Mouse (Mus musculus): ENCODE results near the gene Slc35a1. TPM values are rescaled to one million over a fixed set of nuclear protein-coding genes. Genes with fewer than 3 reads are reported as not detected.

The Slc35a1 gene
- polyA plus RNA-seq, 1 experiment from 2014 or later: 49.7 TPM

DNA sequence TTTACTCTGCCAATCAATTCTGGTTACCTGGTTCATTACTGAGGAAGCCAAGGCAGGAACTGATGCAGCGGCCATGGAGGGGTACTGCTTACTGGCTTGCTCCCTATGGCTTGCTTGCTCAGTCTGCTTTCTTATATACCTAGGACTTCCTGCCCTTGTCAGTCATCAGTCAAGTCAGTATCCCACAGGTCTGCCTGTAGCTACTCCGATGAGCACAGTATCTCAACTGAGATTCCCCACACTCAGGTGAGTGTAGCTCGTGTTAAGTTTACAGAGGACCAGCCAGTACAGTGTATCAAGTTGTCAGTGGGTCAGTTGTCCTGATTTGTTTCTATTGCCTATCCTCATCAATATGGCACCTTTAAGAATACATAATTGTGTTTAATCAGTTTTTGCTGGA, 46.5 kb downstream of the Slc35a1 start:
- no peak for ATAC-seq (ENCODE audit: low FRiP score, low read depth)
- Histone ChIP-seq H3K27me3 (replicated peaks) (no peaks in the 10 kb centered on the region), H3K9ac (no peak overlapping the region), H3K4me2 (replicated peaks) (no peak overlapping the region), H3K27ac (no peak overlapping the region), H3K4me3 (no peak overlapping the region), H3K9me3 (no peaks in the 10 kb centered on the region), H3K36me3 (peaks cover 31% of the 10 kb centered on the region), H3K4me1 (no peaks in the 10 kb centered on the region)
- WGBS: 96% methylated on average over 3 of the region's 3 CpGs

DNA sequence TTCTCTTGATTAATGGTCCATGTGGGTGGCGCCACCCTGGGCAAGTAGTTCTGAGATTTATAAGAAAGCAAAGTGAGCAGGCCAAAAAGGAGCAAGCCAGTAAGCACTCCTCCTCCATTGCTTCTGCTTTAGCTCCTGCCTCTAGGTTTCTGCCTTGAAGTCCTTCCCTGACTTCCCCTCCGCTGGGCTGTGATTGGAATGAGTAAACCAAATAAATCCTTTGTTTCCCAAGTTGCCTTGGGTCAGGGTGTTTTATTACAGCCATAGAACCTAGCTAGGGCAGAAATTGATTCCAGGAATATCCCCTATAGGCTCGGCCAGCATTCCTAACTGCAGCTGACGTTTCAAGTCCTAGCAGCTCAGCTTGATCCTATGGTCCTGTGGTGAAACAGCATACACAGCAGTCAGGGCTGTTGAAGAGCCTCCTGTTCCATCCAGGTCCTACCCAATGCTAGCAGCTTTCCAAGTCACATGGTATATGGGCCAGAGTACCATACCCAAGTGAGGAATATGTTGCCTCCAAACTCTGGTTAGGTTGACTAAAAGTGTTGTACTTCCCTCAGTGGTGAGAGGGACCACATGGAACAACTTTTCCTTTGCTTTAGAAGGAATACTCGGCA, 47.4 kb downstream of the Slc35a1 start:
- no peak overlapping the region for H3K9ac ChIP-seq
- no peak overlapping the region for H3K4me2 ChIP-seq (replicated peaks)
- H3K27me3 ChIP-seq (replicated peaks): no peaks in the 10 kb centered on the region
- H3K4me3 ChIP-seq: no peak overlapping the region
- no peaks in the 10 kb centered on the region for H3K9me3 ChIP-seq
- peaks cover 31% of the 10 kb centered on the region for H3K36me3 ChIP-seq
- ATAC-seq (ENCODE audit: low FRiP score, low read depth): no peak
- WGBS: 71% methylated on average over 5 of the region's 5 CpGs
- no peaks in the 10 kb centered on the region for H3K4me1 ChIP-seq
- no peak overlapping the region for H3K27ac ChIP-seq

DNA sequence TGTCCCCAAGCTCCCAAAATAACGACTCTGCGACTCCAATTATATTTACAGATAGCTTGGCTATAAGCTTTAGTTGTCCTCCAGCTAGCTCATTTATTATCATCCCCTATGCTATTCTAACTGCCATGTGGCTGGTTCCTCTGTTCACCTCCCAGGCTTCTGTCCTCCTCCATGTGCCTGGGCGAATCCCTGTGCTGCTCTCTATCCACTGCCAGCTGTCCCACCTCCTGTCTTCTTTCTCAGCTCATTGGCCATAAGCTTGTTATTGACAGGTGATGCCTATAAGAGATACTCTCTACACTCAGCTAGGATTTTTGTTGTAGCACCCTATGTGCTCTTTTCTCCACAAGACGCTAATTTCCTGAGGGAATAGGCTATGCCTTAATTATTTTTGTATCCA, 49.4 kb downstream of the Slc35a1 start:
- no peaks in the 10 kb centered on the region for H3K9me3 ChIP-seq
- WGBS: 92% methylated on average over 4 of the region's 4 CpGs
- H3K4me2 ChIP-seq (replicated peaks): no peak overlapping the region
- no peaks in the 10 kb centered on the region for H3K27me3 ChIP-seq (replicated peaks)
- no peaks in the 10 kb centered on the region for H3K4me1 ChIP-seq
- no peak for ATAC-seq (ENCODE audit: low FRiP score, low read depth)
- H3K27ac ChIP-seq: no peak overlapping the region
- H3K4me3 ChIP-seq: no peak overlapping the region
- peaks cover 34% of the 10 kb centered on the region for H3K36me3 ChIP-seq
- no peak overlapping the region for H3K9ac ChIP-seq

DNA sequence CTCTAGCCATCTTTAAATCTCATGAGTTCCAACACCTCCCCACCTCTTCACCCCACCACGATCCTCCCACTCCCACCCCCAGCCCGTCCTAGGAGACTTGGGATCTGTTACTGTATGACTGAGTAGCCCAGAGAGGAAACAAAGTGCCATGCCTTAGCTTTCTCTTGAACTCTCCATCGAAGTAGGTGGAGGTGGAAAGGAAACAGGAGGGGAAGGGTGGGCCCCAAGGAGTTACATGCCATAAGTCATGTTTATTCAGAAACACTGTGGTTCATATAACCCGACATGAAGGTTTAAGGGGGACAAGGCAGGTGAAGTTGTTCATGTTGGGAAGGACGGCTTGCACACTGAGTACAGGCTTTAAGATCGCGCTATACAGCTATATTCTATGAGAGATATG, 49.9 kb downstream of the Slc35a1 start:
- 92% methylated on average over 7 of the region's 7 CpGs for WGBS
- no peaks in the 10 kb centered on the region for H3K4me1 ChIP-seq
- H3K9ac ChIP-seq: no peak overlapping the region
- H3K27me3 ChIP-seq (replicated peaks): no peaks in the 10 kb centered on the region
- H3K4me3 ChIP-seq: no peak overlapping the region
- H3K4me2 ChIP-seq (replicated peaks): no peak overlapping the region
- no peaks in the 10 kb centered on the region for H3K9me3 ChIP-seq
- no peak for ATAC-seq (ENCODE audit: low FRiP score, low read depth)
- H3K27ac ChIP-seq: no peak overlapping the region
- peaks cover 34% of the 10 kb centered on the region for H3K36me3 ChIP-seq

DNA sequence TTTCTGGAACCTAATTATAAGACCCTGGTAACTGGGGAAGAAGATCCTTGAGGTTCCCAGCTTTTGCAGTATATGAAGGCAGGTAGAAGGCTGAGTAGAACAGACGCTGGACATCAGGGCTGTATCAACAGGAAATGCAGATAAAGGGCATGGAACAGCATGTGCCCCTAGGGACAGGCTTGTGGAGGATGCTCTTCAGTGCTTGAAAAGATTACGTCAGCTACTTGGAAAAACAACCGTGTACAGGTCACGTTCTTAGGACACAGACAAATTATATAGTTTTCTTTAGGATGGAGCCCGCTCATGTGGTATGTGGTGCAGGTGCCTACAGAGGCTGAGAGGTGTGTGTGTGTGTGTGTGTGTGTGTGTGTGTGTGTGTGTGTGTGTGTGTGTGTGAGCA, 51.2 kb downstream of the Slc35a1 start:
- WGBS: 85% methylated on average over 5 of the region's 5 CpGs
- no peak overlapping the region for H3K4me2 ChIP-seq (replicated peaks)

DNA sequence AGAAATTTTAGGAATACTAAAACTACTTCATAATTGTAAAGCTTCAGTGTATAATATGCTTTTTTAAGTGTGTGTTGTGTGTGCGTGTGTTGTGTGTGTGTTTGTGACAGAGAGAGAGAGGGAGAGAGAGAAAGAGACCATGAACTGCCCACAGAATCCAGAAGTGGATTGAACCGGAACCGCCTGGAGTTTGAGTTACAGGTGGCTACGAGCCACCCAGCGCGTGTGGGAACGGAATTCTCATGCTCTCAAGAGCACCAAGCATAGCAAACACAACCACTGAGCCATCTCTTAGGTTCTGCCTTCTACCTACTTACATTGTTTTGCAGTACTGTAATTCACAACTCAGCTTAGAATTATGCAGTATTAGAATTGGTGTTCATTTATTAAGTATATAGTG, 53.1 kb downstream of the Slc35a1 start:
- Histone ChIP-seq H3K4me2 (replicated peaks) (no peak overlapping the region), H3K27me3 (replicated peaks) (no peaks in the 10 kb centered on the region), H3K9me3 (no peaks in the 10 kb centered on the region), H3K36me3 (peaks cover 25% of the 10 kb centered on the region), H3K4me1 (no peaks in the 10 kb centered on the region), H3K9ac (no peak overlapping the region), H3K4me3 (no peak overlapping the region), H3K27ac (no peak overlapping the region)
- ATAC-seq (ENCODE audit: low FRiP score, low read depth): no peak
- 95% methylated on average over 7 of the region's 7 CpGs for WGBS

More for the DNA sequence above, 51.2 kb downstream of the Slc35a1 start:
- Histone ChIP-seq H3K9me3 (no peaks in the 10 kb centered on the region), H3K27me3 (replicated peaks) (no peaks in the 10 kb centered on the region), H3K27ac (no peak overlapping the region), H3K36me3 (peaks cover 33% of the 10 kb centered on the region), H3K4me3 (no peak overlapping the region), H3K9ac (no peak overlapping the region), H3K4me1 (no peaks in the 10 kb centered on the region)
- no peak for ATAC-seq (ENCODE audit: low FRiP score, low read depth)

DNA sequence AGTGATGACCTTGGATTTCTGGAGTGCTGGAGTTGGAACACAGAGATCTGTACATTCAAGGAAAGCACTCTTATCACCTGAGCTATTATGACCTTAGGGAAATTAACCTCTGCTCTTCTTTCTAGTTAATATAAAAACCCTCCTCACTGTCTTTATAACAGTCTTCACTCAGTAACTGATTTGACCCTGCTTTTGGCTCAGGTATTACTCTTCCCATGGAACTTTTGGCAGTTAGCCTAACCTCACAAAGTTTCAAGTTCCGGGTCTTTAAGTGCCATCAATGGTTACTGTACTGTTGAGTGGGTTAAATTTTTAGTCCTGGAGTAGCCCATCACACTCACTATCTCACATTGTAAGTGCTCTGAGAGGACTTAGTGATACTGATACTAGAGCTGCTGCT, 57.3 kb downstream of the Slc35a1 start:
- WGBS: 93% methylated on average over 1 of the region's 1 CpGs
- no peaks in the 10 kb centered on the region for H3K27me3 ChIP-seq (replicated peaks)
- no peaks in the 10 kb centered on the region for H3K9me3 ChIP-seq
- H3K4me2 ChIP-seq (replicated peaks): no peak overlapping the region
- H3K4me1 ChIP-seq: no peaks in the 10 kb centered on the region
- H3K4me3 ChIP-seq: no peak overlapping the region
- no peak overlapping the region for H3K27ac ChIP-seq
- peaks cover 48% of the 10 kb centered on the region for H3K36me3 ChIP-seq
- H3K9ac ChIP-seq: no peak overlapping the region
- ATAC-seq (ENCODE audit: low FRiP score, low read depth): no peak

DNA sequence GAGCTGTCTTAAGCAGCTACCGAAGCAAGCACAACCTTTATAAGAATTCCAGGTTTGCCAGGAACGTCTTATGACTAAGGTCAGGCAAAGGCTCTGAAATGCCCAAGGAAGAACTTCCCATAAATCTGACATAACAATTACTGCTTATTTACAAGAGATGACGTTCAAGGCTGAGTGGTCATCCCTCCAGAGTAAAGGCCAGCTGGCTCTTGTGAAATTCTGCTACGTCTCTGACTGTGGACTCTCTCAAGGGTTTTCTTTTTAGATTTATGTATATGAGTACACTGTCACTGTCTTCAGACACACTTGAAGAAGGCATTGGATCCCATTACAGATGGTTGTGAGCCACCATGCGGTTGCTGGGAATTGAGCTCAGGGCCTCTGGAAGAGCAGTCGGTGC, 60.8 kb downstream of the Slc35a1 start:
- H3K36me3 ChIP-seq: peaks cover 40% of the 10 kb centered on the region
- no peaks in the 10 kb centered on the region for H3K4me1 ChIP-seq
- no peaks in the 10 kb centered on the region for H3K9me3 ChIP-seq
- H3K27me3 ChIP-seq (replicated peaks): no peaks in the 10 kb centered on the region
- H3K27ac ChIP-seq: no peak overlapping the region
- H3K4me2 ChIP-seq (replicated peaks): no peak overlapping the region
- 85% methylated on average over 6 of the region's 6 CpGs for WGBS
- no peak overlapping the region for H3K9ac ChIP-seq
- no peak overlapping the region for H3K4me3 ChIP-seq
- ATAC-seq (ENCODE audit: low FRiP score, low read depth): no peak

DNA sequence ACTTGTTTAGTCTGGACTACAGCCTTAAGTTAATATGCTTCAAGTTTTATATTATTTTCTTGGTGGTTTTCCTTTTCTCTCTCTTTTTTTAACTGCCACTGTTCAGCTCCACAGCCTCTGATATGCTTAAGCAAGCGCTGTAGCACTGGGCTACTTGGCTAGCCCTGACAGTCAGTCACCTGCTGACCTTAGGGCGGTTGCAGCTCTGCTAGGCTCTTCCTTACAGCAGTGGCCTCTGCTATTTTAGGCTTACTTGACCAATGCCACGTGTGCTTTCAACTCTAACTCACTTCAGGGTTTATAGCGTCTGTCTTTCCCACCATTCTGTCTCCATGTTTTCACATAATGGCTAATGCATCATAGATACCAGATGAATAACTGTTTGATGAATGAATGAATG, 61.7 kb downstream of the Slc35a1 start:
- Histone ChIP-seq H3K4me1 (no peaks in the 10 kb centered on the region), H3K4me3 (no peak overlapping the region), H3K36me3 (peaks cover 36% of the 10 kb centered on the region), H3K9ac (no peak overlapping the region), H3K27me3 (replicated peaks) (no peaks in the 10 kb centered on the region), H3K27ac (no peak overlapping the region), H3K4me2 (replicated peaks) (no peak overlapping the region), H3K9me3 (no peaks in the 10 kb centered on the region)
- 92% methylated on average over 4 of the region's 4 CpGs for WGBS
- no peak for ATAC-seq (ENCODE audit: low FRiP score, low read depth)

DNA sequence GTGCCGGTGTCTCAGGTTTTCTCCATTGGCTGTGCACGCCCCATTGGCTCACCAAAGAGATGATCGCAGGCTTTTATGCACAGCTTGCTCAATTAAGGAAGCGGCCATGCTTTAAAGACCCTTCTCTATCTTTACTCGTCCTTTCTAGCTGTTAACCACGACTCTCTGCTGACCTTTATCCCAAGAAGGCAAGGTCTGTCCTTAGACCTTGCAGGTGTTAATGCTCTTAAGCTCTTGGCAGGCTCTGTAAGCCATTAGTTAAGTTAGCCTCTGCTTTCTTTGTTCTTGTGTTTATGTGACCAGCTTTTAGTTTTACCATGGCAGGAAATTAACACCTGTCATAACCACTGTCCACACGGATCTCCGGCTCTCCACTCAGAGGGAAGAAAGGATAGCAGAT, 71.1 kb downstream of the Slc35a1 start:
- Histone ChIP-seq H3K9me3 (no peaks in the 10 kb centered on the region), H3K27ac (no peak overlapping the region), H3K4me1 (peaks cover 24% of the 10 kb centered on the region), H3K27me3 (replicated peaks) (no peaks in the 10 kb centered on the region), H3K4me3 (peak overlapping the region; percentile 77), H3K36me3 (no peaks in the 10 kb centered on the region), H3K4me2 (replicated peaks) (peak overlapping the region; percentile 88), H3K9ac (peak overlapping the region; percentile 83)
- ATAC-seq (ENCODE audit: low FRiP score, low read depth): no peak
- 41% methylated on average over 8 of the region's 8 CpGs for WGBS

DNA sequence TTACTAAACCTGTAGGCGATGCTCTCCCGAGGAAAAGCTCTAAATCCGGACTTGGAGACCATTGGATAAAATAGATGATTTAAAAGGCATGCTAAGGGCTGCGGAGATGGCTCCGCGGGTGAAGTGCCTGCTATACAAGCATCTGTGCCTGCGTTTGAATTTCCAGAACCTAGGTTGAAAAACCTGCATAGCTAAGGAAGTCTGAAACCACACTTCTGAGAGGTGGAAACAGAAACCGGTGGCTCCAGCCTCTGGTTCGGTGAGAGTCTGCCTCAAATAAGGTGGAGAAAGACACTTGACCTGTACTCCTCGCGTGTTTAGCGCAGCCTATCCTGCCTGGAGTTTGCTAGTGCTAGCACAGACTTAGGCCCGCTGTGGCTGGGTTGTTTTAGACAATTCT, 71.9 kb downstream of the Slc35a1 start:
- H3K27me3 ChIP-seq (replicated peaks): no peaks in the 10 kb centered on the region
- 0 out of 2 replicates have a peak overlapping the region, but pooled peaks have one; percentile 64 for H3K27ac ChIP-seq
- 3% methylated on average over 13 of the region's 13 CpGs for WGBS
- H3K9me3 ChIP-seq: no peaks in the 10 kb centered on the region
- H3K9ac ChIP-seq: peak overlapping the region; percentile 83
- H3K4me2 ChIP-seq (replicated peaks): peak overlapping the region; percentile 88
- peak overlapping the region; percentile 77 for H3K4me3 ChIP-seq
- ATAC-seq (ENCODE audit: low FRiP score, low read depth): peak; percentile 15
- peaks cover 24% of the 10 kb centered on the region for H3K4me1 ChIP-seq
- H3K36me3 ChIP-seq: no peaks in the 10 kb centered on the region

DNA sequence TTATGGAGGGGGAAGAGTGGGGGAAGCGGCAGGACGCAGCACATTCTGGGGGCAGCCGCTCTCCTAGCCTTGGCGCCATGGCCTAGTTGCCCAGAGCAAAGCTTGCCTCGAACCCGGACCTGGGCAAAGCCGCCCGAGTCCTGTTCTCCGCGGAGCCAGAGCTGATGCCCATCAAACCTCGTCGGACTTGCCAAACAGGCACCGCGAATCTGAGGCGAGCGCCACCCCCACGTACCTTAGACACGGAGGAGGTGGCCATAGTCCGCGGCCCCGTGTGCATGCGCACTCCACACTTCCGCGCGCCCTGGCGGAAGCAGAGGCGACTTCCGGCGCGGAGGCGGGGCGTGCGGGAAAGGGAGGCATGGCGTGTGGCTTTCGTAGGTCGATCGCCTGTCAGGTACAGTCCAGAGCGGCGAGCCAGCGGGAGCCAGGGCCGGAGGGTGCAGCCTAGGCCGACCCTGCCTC, 72.6 kb downstream of the Slc35a1 start, which contains the start of the genes Orc3 and Rars2:
Gene Orc3, minus strand, starts transcription at position 315 of the 465 bp plus-strand sequence.
Gene Rars2, plus strand, starts transcription at position 328 of the 465 bp plus-strand sequence.
- H3K4me2 ChIP-seq (replicated peaks): peak within 1 kb of the TSS; percentile 88
- ATAC-seq (ENCODE audit: low FRiP score, low read depth): peak; percentile 99
- no peaks in the 10 kb centered on the region for H3K27me3 ChIP-seq (replicated peaks)
- H3K9me3 ChIP-seq: no peaks in the 10 kb centered on the region
- peak within 1 kb of the TSS; percentile 77 for H3K4me3 ChIP-seq
- H3K4me1 ChIP-seq: peaks cover 24% of the 10 kb centered on the region
- peaks cover 1% of the 10 kb centered on the region; the same call in 1 of the 2 replicates for H3K36me3 ChIP-seq
- H3K27ac ChIP-seq: peak within 1 kb of the TSS; percentile 64
- 1% methylated on average over 42 of the region's 42 CpGs for whole genome bisulfite sequencing
- H3K9ac ChIP-seq: peak within 1 kb of the TSS; percentile 83

DNA sequence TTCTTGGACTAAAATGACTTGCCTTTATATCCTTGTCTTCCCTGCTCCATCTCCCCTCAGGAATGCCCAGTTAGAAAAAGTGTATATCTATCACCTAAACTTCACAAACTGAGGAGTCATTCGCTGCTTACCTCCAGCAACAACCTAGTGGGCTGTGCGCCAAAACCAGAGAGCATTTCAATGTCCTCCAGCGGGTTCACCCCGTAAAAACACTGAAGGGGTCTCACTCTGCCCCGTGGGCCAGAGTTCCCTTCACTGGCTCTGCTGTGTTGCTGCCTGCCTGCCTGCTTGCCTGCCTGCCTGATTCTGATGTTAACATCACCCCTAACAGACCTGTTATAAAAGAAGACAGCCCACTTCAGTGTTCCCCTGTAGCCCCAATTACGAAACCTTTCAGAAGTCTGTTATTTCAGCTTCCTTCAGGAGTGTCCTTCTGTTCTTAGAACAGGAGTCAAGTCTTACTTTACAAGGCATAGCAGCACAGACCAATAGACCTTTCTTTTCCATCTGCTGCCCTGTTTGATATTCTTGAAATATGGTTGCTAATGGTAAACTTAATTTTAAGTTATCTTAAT, 73.6 kb downstream of the Slc35a1 start:
- Histone ChIP-seq H3K4me2 (replicated peaks) (peak overlapping the region; percentile 88), H3K9ac (peak overlapping the region; percentile 83), H3K36me3 (peaks cover 5% of the 10 kb centered on the region), H3K4me3 (peak overlapping the region; percentile 77), H3K27me3 (replicated peaks) (no peaks in the 10 kb centered on the region), H3K4me1 (peaks cover 24% of the 10 kb centered on the region), H3K27ac (no peak overlapping the region), H3K9me3 (no peaks in the 10 kb centered on the region)
- 68% methylated on average over 6 of the region's 6 CpGs for WGBS
- no peak for ATAC-seq (ENCODE audit: low FRiP score, low read depth)

Data from neural tube, embryonic 12.5 days (tissue).